Mouse (Mus musculus): ENCODE measurements at regions not wholly inside any gene's neighbourhood (a gene's known extent, or its start where the extent isn't known, plus 50 kb on each side); places are given as distances from the start of the nearest gene placed in this dataset.
A peak's percentile ranks its signal among the peaks of the same experiment; 100 is the strongest.

DNA sequence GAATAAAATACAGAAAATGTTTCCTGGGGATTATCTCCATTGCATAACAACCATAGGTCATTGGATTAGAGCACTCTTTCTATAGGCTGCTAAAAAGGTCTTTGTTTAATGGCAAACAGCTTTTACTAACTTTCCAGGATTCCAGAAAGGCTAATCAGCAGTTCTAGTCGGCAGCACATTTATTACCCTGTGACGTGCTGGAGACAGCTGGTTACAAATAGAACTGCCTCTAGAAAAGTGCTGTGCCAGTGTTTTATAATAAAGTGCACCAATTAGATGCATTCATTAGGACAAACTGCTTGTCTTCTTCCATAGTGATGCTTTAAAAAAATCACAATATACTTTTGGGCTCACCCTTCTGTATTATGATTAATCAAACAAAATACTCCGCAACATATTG is 466.2 kb downstream of the Pabpc4l start:
- no peaks in the 10 kb centered on the region for H3K9me3 ChIP-seq (ENCODE audit: low read length)
- DNase-seq (no peak), ATAC-seq (no peak)
- no peak for TF ChIP-seq CTCF (IDR thresholded peaks at IDR 0.05; ENCODE audit: low read depth)
- no peak overlapping the region for H3K27ac ChIP-seq (ENCODE audit: low read depth, low read length)
- no peak overlapping the region for H3K4me2 ChIP-seq (ENCODE audit: low read depth)
- no peak overlapping the region for H3K4me3 ChIP-seq (ENCODE audit: low read depth, low read length)
- WGBS: 30% methylated on average over 3 of the region's 3 CpGs
- H3K9ac ChIP-seq: no peak overlapping the region
- H3K36me3 ChIP-seq (ENCODE audit: insufficient read depth): no peaks in the 10 kb centered on the region
- H3K27me3 ChIP-seq (ENCODE audit: insufficient read depth, low read length): no peaks in the 10 kb centered on the region
- H3K4me1 ChIP-seq (ENCODE audit: insufficient read depth): no peaks in the 10 kb centered on the region

DNA sequence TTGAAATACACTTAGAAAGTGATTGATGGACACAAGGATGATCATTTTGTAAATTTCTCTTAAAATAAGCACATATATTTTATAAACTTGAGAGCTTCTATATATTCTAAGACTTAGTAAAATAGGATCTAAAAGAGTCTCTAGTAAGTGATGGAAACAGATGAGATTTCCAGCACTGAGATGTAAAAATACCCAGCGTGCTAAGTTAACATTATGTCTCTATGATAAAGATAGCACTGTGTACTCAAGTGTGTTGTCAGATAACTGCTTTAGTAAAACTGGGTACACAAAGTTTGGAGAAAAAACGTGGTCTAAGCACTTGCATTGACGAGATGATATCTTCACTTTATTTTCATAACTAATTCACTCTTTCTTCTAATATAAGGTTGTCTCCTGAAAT is 479.4 kb downstream of the Pabpc4l start:
- Histone ChIP-seq H3K9me3 (ENCODE audit: low read length) (no peaks in the 10 kb centered on the region), H3K4me2 (ENCODE audit: low read depth) (no peak overlapping the region), H3K9ac (no peak overlapping the region), H3K4me1 (ENCODE audit: insufficient read depth) (no peaks in the 10 kb centered on the region), H3K4me3 (ENCODE audit: low read depth, low read length) (no peak overlapping the region), H3K27ac (ENCODE audit: low read depth, low read length) (no peak overlapping the region), H3K36me3 (ENCODE audit: insufficient read depth) (no peaks in the 10 kb centered on the region), H3K27me3 (ENCODE audit: insufficient read depth, low read length) (no peaks in the 10 kb centered on the region)
- no peak for TF ChIP-seq CTCF (IDR thresholded peaks at IDR 0.05; ENCODE audit: low read depth)
- WGBS: 82% methylated on average over 3 of the region's 3 CpGs
- DNase-seq (no peak), ATAC-seq (no peak)

DNA sequence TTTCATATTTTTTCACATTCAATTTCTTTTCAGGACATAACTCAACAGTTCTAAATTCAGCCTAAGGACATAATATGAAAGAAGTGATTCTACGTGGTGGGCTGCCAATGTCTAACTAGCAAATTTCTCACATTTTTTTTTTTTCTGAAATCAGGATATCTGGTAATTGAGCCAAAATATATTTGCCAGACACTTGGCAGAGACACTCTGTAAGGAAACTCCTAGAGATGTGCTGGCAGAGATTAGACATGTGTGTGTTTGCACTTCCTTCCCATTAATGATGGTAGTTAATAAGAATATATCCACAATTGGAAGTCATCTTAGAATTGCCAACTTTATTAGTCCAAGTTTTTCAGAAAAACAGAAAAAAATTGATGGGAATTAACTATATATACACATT is 513.6 kb downstream of the Pabpc4l start:
- Histone ChIP-seq H3K27me3 (ENCODE audit: insufficient read depth, low read length) (no peaks in the 10 kb centered on the region), H3K4me3 (ENCODE audit: low read depth, low read length) (no peak overlapping the region), H3K4me2 (ENCODE audit: low read depth) (no peak overlapping the region), H3K36me3 (ENCODE audit: insufficient read depth) (no peaks in the 10 kb centered on the region), H3K9ac (no peak overlapping the region), H3K9me3 (ENCODE audit: low read length) (no peaks in the 10 kb centered on the region), H3K4me1 (ENCODE audit: insufficient read depth) (no peaks in the 10 kb centered on the region), H3K27ac (ENCODE audit: low read depth, low read length) (no peak overlapping the region)
- 55% methylated on average over 1 of the region's 1 CpGs for WGBS
- DNase-seq (peak; percentile 35), ATAC-seq (no peak)
- TF ChIP-seq CTCF (IDR thresholded peaks at IDR 0.05; ENCODE audit: low read depth): no peak

DNA sequence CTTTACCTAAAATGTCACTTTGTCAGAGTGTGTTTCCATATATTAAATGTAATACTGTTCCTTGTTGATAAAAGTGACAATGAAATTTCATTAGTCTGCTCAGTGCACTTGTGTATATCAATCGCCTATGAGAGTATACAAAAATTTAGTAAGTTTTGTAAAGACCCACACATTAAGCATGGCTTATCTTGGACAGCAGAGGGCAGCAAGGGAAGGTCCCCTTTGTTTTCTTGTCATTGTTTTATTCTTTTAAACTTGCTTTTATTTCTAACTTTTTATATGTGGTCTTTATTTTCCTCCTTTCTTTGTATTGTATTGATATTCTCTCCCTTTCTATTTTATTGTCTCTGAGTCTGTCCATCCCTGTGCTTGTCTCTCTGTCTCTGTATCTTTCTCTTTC is 523.7 kb downstream of the Pabpc4l start:
- no peak overlapping the region for H3K4me2 ChIP-seq (ENCODE audit: low read depth)
- no peak for ATAC-seq
- no peak overlapping the region for H3K4me3 ChIP-seq (ENCODE audit: low read depth, low read length)
- H3K9me3 ChIP-seq (ENCODE audit: low read length): no peaks in the 10 kb centered on the region
- no peak for DNase-seq
- H3K27me3 ChIP-seq (ENCODE audit: insufficient read depth, low read length): no peaks in the 10 kb centered on the region
- no peak overlapping the region for H3K9ac ChIP-seq
- no peaks in the 10 kb centered on the region for H3K36me3 ChIP-seq (ENCODE audit: insufficient read depth)
- H3K27ac ChIP-seq (ENCODE audit: low read depth, low read length): no peak overlapping the region
- peak; percentile 43 for TF ChIP-seq CTCF (IDR thresholded peaks at IDR 0.05; ENCODE audit: low read depth)
- WGBS: 81% methylated on average over 1 of the region's 1 CpGs
- no peaks in the 10 kb centered on the region for H3K4me1 ChIP-seq (ENCODE audit: insufficient read depth)

Measured in forebrain, postnatal 0 days (tissue).